Mouse (Mus musculus) testis, adult 2 months (tissue): ENCODE data around the gene Mlxipl.
"Not testable (repeated sequence)": the region's sequence is repeated elsewhere in the genome, so short reads cannot be mapped to it uniquely, and the experiment has no call there.

Source experiments
- CTCF ChIP-seq: fragments of 200-500 bp; IDR thresholded peaks from 2 replicates; pipeline ENCODE4 v1.5.1; 2012; ENCODE audit warnings: low read depth, mild to moderate bottlenecking, inconsistent platforms, low read length, moderate library complexity; ENCODE audit not compliant: control insufficient read depth, insufficient read depth, insufficient replicate concordance
- POLR2A ChIP-seq: fragments of 200-500 bp; IDR thresholded peaks from 2 replicates; pipeline ENCODE4 v1.6.1; 2012; ENCODE audit warnings: low read depth, mild to moderate bottlenecking, inconsistent platforms, low read length, moderate library complexity; ENCODE audit not compliant: control insufficient read depth

DNA sequence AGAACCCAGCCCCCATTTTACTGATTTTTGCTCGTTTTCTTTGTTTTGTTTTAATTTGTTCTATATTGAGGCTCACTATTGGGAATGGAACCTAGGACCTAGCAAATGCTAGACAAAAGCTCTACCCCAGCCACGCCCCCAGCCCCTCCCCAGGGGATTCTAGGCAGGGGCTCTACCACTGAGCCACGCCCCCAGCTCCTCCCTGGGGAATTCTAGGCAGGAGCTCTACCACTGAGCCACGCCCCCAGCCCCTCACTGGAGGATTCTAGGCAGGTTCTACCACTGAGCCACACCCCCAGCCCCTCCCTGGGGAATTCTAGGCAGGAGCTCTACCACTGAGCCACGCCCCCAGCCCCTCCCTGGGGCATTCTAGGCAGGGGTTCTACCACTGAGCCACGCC lies 40.4 kb upstream of the Mlxipl start:
- TF ChIP-seq CTCF, POLR2A: not testable (repeated sequence)
